Mouse (Mus musculus) liver, embryonic 12.5 days (tissue): ENCODE data around the gene RPS10-NUDT3. TPM values are rescaled to one million over a fixed set of nuclear protein-coding genes. Genes with fewer than 3 reads are reported as not detected.

Experiments used
- ATAC-seq: fragments of 200-750 bp; cut with Nextera tagmentation; 2 replicates; pipeline ENCODE4 v1.8.0; 2017; ENCODE audit warnings: moderate number of reproducible peaks, mild to moderate bottlenecking, moderate library complexity
- H3K27ac ChIP-seq: fragments of 300-500 bp; sonication (generic); 2 replicates; pipeline ENCODE4 v1.5.1; 2016; ENCODE audit warnings: mild to moderate bottlenecking
- H3K27me3 ChIP-seq: fragments of 300-500 bp; sonication (generic); replicated peaks from 2 replicates; pipeline ENCODE4 v1.6.1; 2016; ENCODE audit warnings: mild to moderate bottlenecking, moderate library complexity
- H3K36me3 ChIP-seq: fragments of 300-500 bp; sonication (generic); 2 replicates; pipeline ENCODE4 v1.6.1; 2016; ENCODE audit warnings: mild to moderate bottlenecking, moderate library complexity
- H3K4me1 ChIP-seq: fragments of 300-500 bp; sonication (generic); 2 replicates; pipeline ENCODE4 v1.6.1; 2016
- H3K4me2 ChIP-seq: fragments of 300-500 bp; sonication (generic); 2 replicates; pipeline ENCODE4 v1.6.1; 2016; ENCODE audit warnings: mild to moderate bottlenecking, moderate library complexity
- H3K4me3 ChIP-seq: fragments of 300-500 bp; sonication (generic); 2 replicates; pipeline ENCODE4 v1.5.1; 2016; ENCODE audit warnings: mild to moderate bottlenecking, moderate library complexity
- H3K9ac ChIP-seq: fragments of 300-500 bp; sonication (generic); 2 replicates; pipeline ENCODE4 v1.6.1; 2016; ENCODE audit warnings: mild to moderate bottlenecking, moderate library complexity
- H3K9me3 ChIP-seq: fragments of 300-500 bp; sonication (generic); replicated peaks from 2 replicates; pipeline ENCODE4 v1.6.1; 2016; ENCODE audit warnings: mild to moderate bottlenecking, moderate library complexity
- WGBS: fragments of 180-500 bp; shearing (Covaris S2); methylation state at CpG from one replicate; pipeline ENCODE4 v1.1.7; 2016; ENCODE audit not compliant: insufficient replicate concordance; 5-methylcytosine and 5-hydroxymethylcytosine counted together
- polyA plus RNA-seq: library from polyadenylated mRNA; unstranded; fragments of >200 nt; fragmentation: Nextera tagmentation; extraction: Ambion mirVana; gene quantifications from 2 replicates; pipeline ENCODE4 v1.2.1, GENCODE M21; 2016

RPS10-NUDT3 gene
- polyA plus RNA-seq, 1 experiment from 2014 or later, result not detected

GRCm38 (mm10) chr17:27579816-27580215 is 55.2 kb downstream of the RPS10-NUDT3 start:
- peaks cover 68% of the 10 kb centered on the region for H3K4me1 ChIP-seq
- H3K4me2 ChIP-seq, result peak overlapping the region; percentile 29; the same call in 1 of the 2 replicates
- no peaks in the 10 kb centered on the region for H3K9me3 ChIP-seq
- H3K27ac ChIP-seq, result no peak overlapping the region
- H3K4me3 ChIP-seq, result no peak overlapping the region
- H3K36me3 ChIP-seq, result peaks cover 77% of the 10 kb centered on the region
- H3K9ac ChIP-seq, result no peak overlapping the region
- no peak for ATAC-seq
- H3K27me3 ChIP-seq, result no peaks in the 10 kb centered on the region
- WGBS, result 88% methylated on average over 8 of the region's 8 CpGs

GRCm38 (mm10) chr17:27578487-27578886 is 56.5 kb downstream of the RPS10-NUDT3 start:
- no peak overlapping the region for H3K4me2 ChIP-seq
- no peak overlapping the region for H3K4me3 ChIP-seq
- H3K27ac ChIP-seq, result no peak overlapping the region; the same call in 1 of the 2 replicates
- no peak for ATAC-seq
- H3K9me3 ChIP-seq, result no peaks in the 10 kb centered on the region
- peaks cover 75% of the 10 kb centered on the region for H3K4me1 ChIP-seq
- H3K9ac ChIP-seq, result no peak overlapping the region
- no peaks in the 10 kb centered on the region for H3K27me3 ChIP-seq
- H3K36me3 ChIP-seq, result peaks cover 68% of the 10 kb centered on the region
- 88% methylated on average over 10 of the region's 10 CpGs for WGBS

GRCm38 (mm10) chr17:27577468-27577867 is 57.6 kb downstream of the RPS10-NUDT3 start:
- Histone ChIP-seq H3K27ac (no peak overlapping the region), H3K9me3 (no peaks in the 10 kb centered on the region), H3K4me1 (peaks cover 74% of the 10 kb centered on the region), H3K36me3 (peaks cover 59% of the 10 kb centered on the region), H3K4me3 (no peak overlapping the region), H3K4me2 (no peak overlapping the region), H3K27me3 (no peaks in the 10 kb centered on the region), H3K9ac (no peak overlapping the region)
- ATAC-seq, result no peak
- 74% methylated on average over 6 of the region's 6 CpGs for WGBS

- 71% methylated on average over 7 of the region's 7 CpGs for WGBS
- Histone ChIP-seq H3K4me1 (peaks cover 60% of the 10 kb centered on the region), H3K4me3 (no peak overlapping the region), H3K36me3 (peaks cover 45% of the 10 kb centered on the region), H3K9ac (no peak overlapping the region), H3K9me3 (no peaks in the 10 kb centered on the region), H3K4me2 (no peak overlapping the region), H3K27me3 (no peaks in the 10 kb centered on the region), H3K27ac (no peak overlapping the region)
- no peak for ATAC-seq
These were observed 59.0 kb downstream of the RPS10-NUDT3 start for GRCm38 (mm10) chr17:27576056-27576455.

- Histone ChIP-seq H3K9me3 (no peaks in the 10 kb centered on the region), H3K9ac (no peak overlapping the region), H3K4me3 (no peak overlapping the region), H3K4me2 (peak overlapping the region; percentile 9; the same call in 1 of the 2 replicates), H3K36me3 (peaks cover 37% of the 10 kb centered on the region), H3K27ac (no peak overlapping the region), H3K4me1 (peaks cover 52% of the 10 kb centered on the region), H3K27me3 (no peaks in the 10 kb centered on the region)
- ATAC-seq, result no peak
- WGBS, result 68% methylated on average over 10 of the region's 10 CpGs
These were observed 59.8 kb downstream of the RPS10-NUDT3 start for GRCm38 (mm10) chr17:27575116-27575776.

- Histone ChIP-seq H3K27me3 (no peaks in the 10 kb centered on the region), H3K27ac (no peak overlapping the region), H3K9me3 (no peaks in the 10 kb centered on the region), H3K4me1 (peaks cover 45% of the 10 kb centered on the region), H3K4me3 (no peak overlapping the region), H3K4me2 (peak overlapping the region; percentile 9; the same call in 1 of the 2 replicates), H3K9ac (no peak overlapping the region), H3K36me3 (peaks cover 31% of the 10 kb centered on the region)
- ATAC-seq, result no peak
- WGBS, result 67% methylated on average over 16 of the region's 16 CpGs
These were observed 60.4 kb downstream of the RPS10-NUDT3 start for GRCm38 (mm10) chr17:27574470-27575115.

- Histone ChIP-seq H3K9me3 (no peaks in the 10 kb centered on the region), H3K4me1 (peaks cover 44% of the 10 kb centered on the region), H3K9ac (no peak overlapping the region), H3K27me3 (no peaks in the 10 kb centered on the region), H3K27ac (no peak overlapping the region; the same call in none of the 2 replicates), H3K4me2 (peak overlapping the region; percentile 19), H3K36me3 (peaks cover 23% of the 10 kb centered on the region), H3K4me3 (no peak overlapping the region)
- WGBS, result 35% methylated on average over 10 of the region's 10 CpGs
- ATAC-seq, result peak; percentile 80
These were observed 61.2 kb downstream of the RPS10-NUDT3 start for GRCm38 (mm10) chr17:27573772-27574320.

- Histone ChIP-seq H3K9me3 (no peaks in the 10 kb centered on the region), H3K4me3 (no peak overlapping the region), H3K4me2 (no peak overlapping the region), H3K4me1 (peaks cover 53% of the 10 kb centered on the region), H3K27me3 (peaks cover 7% of the 10 kb centered on the region; the same call in 1 of the 2 replicates), H3K36me3 (0 out of 2 replicates have a peak, but pooled peaks cover 11% of the 10 kb centered on the region), H3K27ac (no peak overlapping the region), H3K9ac (no peak overlapping the region)
- WGBS, result 59% methylated on average over 8 of the region's 8 CpGs
- no peak for ATAC-seq
These were observed 63.7 kb downstream of the RPS10-NUDT3 start for GRCm38 (mm10) chr17:27571315-27571714.

- Histone ChIP-seq H3K27me3 (peaks cover 7% of the 10 kb centered on the region; the same call in 1 of the 2 replicates), H3K36me3 (peaks cover 7% of the 10 kb centered on the region), H3K4me1 (peaks cover 48% of the 10 kb centered on the region), H3K4me2 (no peak overlapping the region), H3K9ac (no peak overlapping the region), H3K4me3 (no peak overlapping the region), H3K9me3 (no peaks in the 10 kb centered on the region), H3K27ac (no peak overlapping the region)
- ATAC-seq, result no peak
- WGBS, result 84% methylated on average over 5 of the region's 5 CpGs
These were observed 66.8 kb downstream of the RPS10-NUDT3 start for GRCm38 (mm10) chr17:27568228-27568627.

GRCm38 (mm10) chr17:27565942-27566267 is 69.1 kb downstream of the RPS10-NUDT3 start:
- WGBS, result under 1% methylated on average over 13 of the region's 13 CpGs
- peaks cover 55% of the 10 kb centered on the region for H3K4me1 ChIP-seq

GRCm38 (mm10) chr17:27565163-27565941 is 69.7 kb downstream of the RPS10-NUDT3 start, which contains the start of gene AI413582:
TSS of gene AI413582 (minus strand) at chr17:27565756.
- Histone ChIP-seq H3K9me3 (no peaks in the 10 kb centered on the region), H3K4me2 (peak within 1 kb of the TSS; percentile 99), H3K27ac (peak within 1 kb of the TSS; percentile 80), H3K4me3 (peak within 1 kb of the TSS; percentile 72), H3K9ac (peak within 1 kb of the TSS; percentile 79), H3K27me3 (peaks cover 7% of the 10 kb centered on the region; the same call in 1 of the 2 replicates), H3K36me3 (peaks cover 26% of the 10 kb centered on the region), H3K4me1 (peaks cover 61% of the 10 kb centered on the region)
- WGBS, result under 1% methylated on average over 57 of the region's 58 CpGs
- peak; percentile 92 for ATAC-seq

More at GRCm38 (mm10) chr17:27565942-27566267, 69.1 kb downstream of the RPS10-NUDT3 start:
- peak overlapping the region; percentile 61 for H3K9ac ChIP-seq
- peaks cover 20% of the 10 kb centered on the region for H3K36me3 ChIP-seq
- peak overlapping the region; percentile 99 for H3K4me2 ChIP-seq
- peaks cover 7% of the 10 kb centered on the region; the same call in 1 of the 2 replicates for H3K27me3 ChIP-seq
- H3K4me3 ChIP-seq, result peak overlapping the region; percentile 72
- H3K27ac ChIP-seq, result no peak overlapping the region
- ATAC-seq, result peak; percentile 22; the same call in 1 of the 2 replicates
- H3K9me3 ChIP-seq, result no peaks in the 10 kb centered on the region
